Mouse (Mus musculus): Measurements from ENCODE around the gene Mepe. TPM values are rescaled to one million over a fixed set of nuclear protein-coding genes. Genes with fewer than 3 reads are reported as not detected.

Gene Mepe
- total and polyA plus RNA-seq, 2 experiments from 2014 or later = not detected

DNA sequence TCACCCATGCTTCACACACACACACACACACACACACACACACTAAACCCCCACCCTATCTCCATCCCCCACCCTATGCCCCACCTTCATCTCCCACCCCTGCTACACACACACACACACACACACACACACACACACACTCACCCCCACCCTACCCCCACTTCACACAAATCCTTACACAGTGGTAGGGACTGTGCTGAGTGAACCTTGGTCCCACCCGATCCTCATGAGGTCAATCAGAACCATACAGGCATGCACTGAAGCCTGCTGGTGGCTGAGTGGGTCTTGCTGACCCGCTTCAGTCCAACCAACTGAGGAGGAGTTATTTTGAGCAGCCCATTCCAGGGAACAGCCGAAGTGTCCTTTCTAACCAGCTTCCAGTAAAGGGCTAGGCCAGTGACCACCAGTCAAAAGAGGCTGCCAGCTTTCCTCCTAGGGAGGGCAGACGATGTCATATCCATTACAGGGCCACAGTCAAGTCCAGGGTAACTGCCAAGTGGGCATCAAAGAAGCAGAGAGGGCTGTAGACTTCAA, 3.3 kb downstream of the Mepe start:
- no peak for DNase-seq (ENCODE audit: low spot score)
- Histone ChIP-seq H3K36me3 (ENCODE audit: insufficient read depth, low read length) (no peaks in the 10 kb centered on the region), H3K4me2 (ENCODE audit: low read depth, low read length) (no peak overlapping the region), H3K9me3 (ENCODE audit: low read length) (no peaks in the 10 kb centered on the region), H3K4me1 (ENCODE audit: insufficient read depth, low read length) (no peaks in the 10 kb centered on the region), H3K9ac (replicated peaks; ENCODE audit: low read length) (no peak overlapping the region), H3K27me3 (ENCODE audit: insufficient read depth, low read length) (no peaks in the 10 kb centered on the region), H3K27ac (no peak overlapping the region), H3K4me3 (ENCODE audit: low read length) (no peak overlapping the region)
- WGBS = 71% methylated on average over 4 of the region's 4 CpGs
- no peak for TF ChIP-seq CTCF (IDR thresholded peaks at IDR 0.05; ENCODE audit: low read depth)
- peak; percentile 61 for ATAC-seq

DNA sequence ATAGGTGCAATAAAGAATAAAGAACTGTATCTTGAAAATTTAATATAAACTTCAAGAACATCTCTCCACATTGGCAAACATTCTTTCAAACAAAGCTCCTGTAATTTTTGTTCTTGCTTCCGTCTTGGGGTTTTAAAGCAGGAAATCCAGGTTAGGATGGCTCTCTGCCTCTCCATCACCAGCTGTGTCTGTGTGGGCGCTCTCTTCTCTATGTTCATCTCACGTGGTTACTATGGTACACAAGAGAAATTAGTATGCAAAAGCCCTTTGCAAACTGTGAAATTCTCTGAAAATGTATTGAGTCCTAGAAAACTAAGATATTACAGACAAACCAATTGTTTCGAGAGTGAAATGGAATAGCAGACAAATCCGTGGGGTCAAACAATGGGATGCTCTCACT, 4.3 kb downstream of the Mepe start:
- H3K4me1 ChIP-seq (ENCODE audit: insufficient read depth, low read length) = no peaks in the 10 kb centered on the region
- 76% methylated on average over 5 of the region's 5 CpGs for WGBS
- H3K9ac ChIP-seq (replicated peaks; ENCODE audit: low read length) = no peak overlapping the region
- no peak for DNase-seq (ENCODE audit: low spot score)
- no peak overlapping the region for H3K4me3 ChIP-seq (ENCODE audit: low read length)
- TF ChIP-seq CTCF (IDR thresholded peaks at IDR 0.05; ENCODE audit: low read depth) = no peak
- H3K36me3 ChIP-seq (ENCODE audit: insufficient read depth, low read length) = no peaks in the 10 kb centered on the region
- ATAC-seq = no peak
- no peak overlapping the region for H3K4me2 ChIP-seq (ENCODE audit: low read depth, low read length)
- no peaks in the 10 kb centered on the region for H3K27me3 ChIP-seq (ENCODE audit: insufficient read depth, low read length)
- H3K27ac ChIP-seq = no peak overlapping the region
- no peaks in the 10 kb centered on the region for H3K9me3 ChIP-seq (ENCODE audit: low read length)

DNA sequence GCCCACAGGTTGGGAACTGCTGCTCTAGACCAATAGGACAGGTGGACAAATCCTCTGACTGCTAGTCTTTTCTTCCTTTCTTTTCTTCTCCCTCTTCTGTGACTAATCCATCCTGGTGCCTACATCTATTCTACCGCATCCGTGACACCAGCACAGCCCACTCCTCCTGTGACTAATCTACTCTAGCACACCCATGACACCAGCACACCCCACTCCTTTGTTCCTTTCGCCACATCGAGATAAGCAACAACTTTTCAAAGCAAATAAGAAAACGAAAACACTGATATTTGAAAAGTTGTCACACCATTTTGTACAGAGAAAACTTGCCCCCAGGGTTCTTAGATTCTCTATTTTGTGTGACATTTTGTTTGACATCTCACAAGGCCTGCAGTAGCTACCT, 5.0 kb downstream of the Mepe start:
- no peak overlapping the region for H3K9ac ChIP-seq (replicated peaks; ENCODE audit: low read length)
- ATAC-seq (no peak), DNase-seq (ENCODE audit: low spot score) (no peak)
- no peak overlapping the region for H3K27ac ChIP-seq
- H3K4me2 ChIP-seq (ENCODE audit: low read depth, low read length) = no peak overlapping the region
- no peaks in the 10 kb centered on the region for H3K9me3 ChIP-seq (ENCODE audit: low read length)
- TF ChIP-seq CTCF (IDR thresholded peaks at IDR 0.05; ENCODE audit: low read depth) = no peak
- WGBS = 61% methylated on average over 5 of the region's 5 CpGs
- no peaks in the 10 kb centered on the region for H3K4me1 ChIP-seq (ENCODE audit: insufficient read depth, low read length)
- no peak overlapping the region for H3K4me3 ChIP-seq (ENCODE audit: low read length)
- no peaks in the 10 kb centered on the region for H3K36me3 ChIP-seq (ENCODE audit: insufficient read depth, low read length)
- H3K27me3 ChIP-seq (ENCODE audit: insufficient read depth, low read length) = no peaks in the 10 kb centered on the region

DNA sequence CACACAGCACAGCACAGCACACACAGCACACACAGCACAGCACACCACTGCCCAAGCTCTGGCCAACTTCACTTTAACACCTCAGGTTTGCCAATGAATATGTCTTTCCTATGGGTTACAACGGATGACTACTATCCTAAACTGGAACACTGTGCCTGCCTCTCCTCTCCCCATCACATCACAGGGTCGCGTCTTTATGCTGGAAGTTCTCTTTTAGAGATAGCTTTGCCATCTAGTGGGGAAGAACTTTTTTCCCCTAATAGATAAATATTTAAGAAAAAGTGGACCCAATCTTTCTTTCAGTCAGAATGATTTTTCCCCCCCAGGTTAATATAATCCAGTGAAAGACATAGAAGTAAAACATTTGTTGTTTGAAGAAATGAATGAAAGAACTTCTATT, 7.2 kb downstream of the Mepe start:
- Histone ChIP-seq H3K4me2 (ENCODE audit: low read depth, low read length) (no peak overlapping the region), H3K9ac (replicated peaks; ENCODE audit: low read length) (no peak overlapping the region), H3K27ac (no peak overlapping the region), H3K4me1 (ENCODE audit: insufficient read depth, low read length) (no peaks in the 10 kb centered on the region), H3K9me3 (ENCODE audit: low read length) (no peaks in the 10 kb centered on the region), H3K4me3 (ENCODE audit: low read length) (no peak overlapping the region), H3K27me3 (ENCODE audit: insufficient read depth, low read length) (no peaks in the 10 kb centered on the region), H3K36me3 (ENCODE audit: insufficient read depth, low read length) (no peaks in the 10 kb centered on the region)
- 63% methylated on average over 3 of the region's 3 CpGs for WGBS
- DNase-seq (ENCODE audit: low spot score) (no peak), ATAC-seq (no peak)
- TF ChIP-seq CTCF (IDR thresholded peaks at IDR 0.05; ENCODE audit: low read depth) = no peak

DNA sequence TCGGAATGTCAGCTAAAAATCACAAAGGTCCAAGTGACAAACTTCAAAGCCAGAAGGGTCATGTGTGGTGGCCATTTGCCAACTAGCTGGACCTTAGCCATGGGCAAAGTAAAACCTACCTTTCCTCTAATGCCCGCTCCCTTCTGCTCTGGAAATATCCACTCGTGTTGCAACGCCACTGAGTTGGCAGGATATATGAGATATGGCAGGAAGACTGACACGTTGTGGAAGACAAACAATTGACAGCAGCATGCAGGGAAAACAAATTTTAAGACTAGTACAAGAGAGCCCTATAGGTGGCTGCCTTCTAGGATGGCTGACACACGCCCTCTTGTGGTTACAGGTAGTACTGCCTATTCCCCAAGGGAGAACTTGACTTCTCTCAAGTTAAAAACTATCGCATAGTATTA, 8.1 kb downstream of the Mepe start:
- H3K36me3 ChIP-seq (ENCODE audit: insufficient read depth, low read length) = no peaks in the 10 kb centered on the region
- no peak overlapping the region for H3K27ac ChIP-seq
- no peaks in the 10 kb centered on the region for H3K27me3 ChIP-seq (ENCODE audit: insufficient read depth, low read length)
- no peak overlapping the region for H3K4me2 ChIP-seq (ENCODE audit: low read depth, low read length)
- H3K4me1 ChIP-seq (ENCODE audit: insufficient read depth, low read length) = no peaks in the 10 kb centered on the region
- DNase-seq (ENCODE audit: low spot score) (peak; percentile 88), ATAC-seq (peak; percentile 79)
- no peaks in the 10 kb centered on the region for H3K9me3 ChIP-seq (ENCODE audit: low read length)
- 40% methylated on average over 7 of the region's 7 CpGs for WGBS
- TF ChIP-seq CTCF (IDR thresholded peaks at IDR 0.05; ENCODE audit: low read depth) = peak; percentile 94
- no peak overlapping the region for H3K4me3 ChIP-seq (ENCODE audit: low read length)
- H3K9ac ChIP-seq (replicated peaks; ENCODE audit: low read length) = no peak overlapping the region

DNA sequence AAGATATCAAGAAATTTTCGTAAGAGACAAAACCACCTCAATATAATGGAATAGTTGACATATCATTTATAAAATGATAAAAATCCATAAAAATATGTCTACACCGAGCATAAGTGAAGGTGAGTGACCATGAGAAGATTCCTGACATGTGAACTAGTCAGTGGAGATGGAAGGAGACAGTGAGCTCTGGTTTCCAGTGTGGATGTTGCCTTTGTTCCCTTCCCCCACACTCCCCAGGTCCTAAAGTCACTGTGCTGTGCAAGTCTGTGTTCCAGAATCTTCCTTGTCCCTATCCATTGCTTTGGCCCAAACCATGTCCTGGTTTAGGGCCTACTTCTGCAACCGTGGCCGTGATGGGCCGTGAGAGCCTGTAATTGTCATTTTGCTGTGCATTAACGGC, 8.5 kb downstream of the Mepe start:
- no peaks in the 10 kb centered on the region for H3K9me3 ChIP-seq (ENCODE audit: low read length)
- no peak overlapping the region for H3K4me3 ChIP-seq (ENCODE audit: low read length)
- H3K9ac ChIP-seq (replicated peaks; ENCODE audit: low read length) = no peak overlapping the region
- DNase-seq (ENCODE audit: low spot score) (no peak), ATAC-seq (peak; percentile 21; the same call in 1 of the 2 replicates)
- TF ChIP-seq CTCF (IDR thresholded peaks at IDR 0.05; ENCODE audit: low read depth) = no peak
- H3K36me3 ChIP-seq (ENCODE audit: insufficient read depth, low read length) = no peaks in the 10 kb centered on the region
- no peaks in the 10 kb centered on the region for H3K4me1 ChIP-seq (ENCODE audit: insufficient read depth, low read length)
- H3K4me2 ChIP-seq (ENCODE audit: low read depth, low read length) = no peak overlapping the region
- H3K27me3 ChIP-seq (ENCODE audit: insufficient read depth, low read length) = no peaks in the 10 kb centered on the region
- H3K27ac ChIP-seq = no peak overlapping the region
- 77% methylated on average over 6 of the region's 6 CpGs for WGBS

DNA sequence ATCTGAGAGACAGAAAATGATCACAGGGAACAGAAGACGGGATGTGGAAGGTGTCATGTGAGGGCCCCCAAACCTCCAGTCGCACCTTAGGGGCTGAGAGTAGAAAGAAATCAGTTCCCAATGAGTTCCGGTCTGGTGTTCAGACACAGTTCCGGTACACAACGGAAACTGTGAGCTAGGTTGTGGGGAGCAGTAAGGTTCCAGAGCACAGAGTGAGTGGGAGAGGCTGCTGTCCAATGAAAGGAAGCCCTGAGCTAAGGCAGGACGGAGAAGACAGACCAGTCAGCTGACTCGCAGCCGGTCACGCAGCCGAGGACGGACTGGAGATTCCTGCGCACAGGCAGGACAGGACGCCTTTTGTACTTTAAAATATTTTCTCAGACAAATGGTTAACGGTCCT, 9.4 kb downstream of the Mepe start:
- H3K36me3 ChIP-seq (ENCODE audit: insufficient read depth, low read length) = no peaks in the 10 kb centered on the region
- DNase-seq (ENCODE audit: low spot score) = no peak
- no peaks in the 10 kb centered on the region for H3K27me3 ChIP-seq (ENCODE audit: insufficient read depth, low read length)
- H3K4me3 ChIP-seq (ENCODE audit: low read length) = no peak overlapping the region
- H3K27ac ChIP-seq = no peak overlapping the region
- no peak overlapping the region for H3K9ac ChIP-seq (replicated peaks; ENCODE audit: low read length)
- WGBS = 87% methylated on average over 14 of the region's 14 CpGs
- H3K9me3 ChIP-seq (ENCODE audit: low read length) = no peaks in the 10 kb centered on the region
- no peak overlapping the region for H3K4me2 ChIP-seq (ENCODE audit: low read depth, low read length)
- ATAC-seq = no peak
- TF ChIP-seq CTCF (IDR thresholded peaks at IDR 0.05; ENCODE audit: low read depth) = no peak
- no peaks in the 10 kb centered on the region for H3K4me1 ChIP-seq (ENCODE audit: insufficient read depth, low read length)

Measured in hindbrain, postnatal 0 days (tissue).